Mouse (Mus musculus) testis, adult 2 months (tissue): ENCODE results near the gene Tm6sf1.

Source experiments
- CTCF ChIP-seq: fragments of 200-500 bp; IDR thresholded peaks from 2 replicates; pipeline ENCODE4 v1.5.1; 2012; ENCODE audit warnings: low read depth, mild to moderate bottlenecking, inconsistent platforms, low read length, moderate library complexity; ENCODE audit not compliant: control insufficient read depth, insufficient read depth, insufficient replicate concordance
- POLR2A ChIP-seq: fragments of 200-500 bp; IDR thresholded peaks from 2 replicates; pipeline ENCODE4 v1.6.1; 2012; ENCODE audit warnings: low read depth, mild to moderate bottlenecking, inconsistent platforms, low read length, moderate library complexity; ENCODE audit not compliant: control insufficient read depth

GRCm38 (mm10) chr7:81839746-81840145 lies 19.1 kb upstream of the Tm6sf1 start:
- TF ChIP-seq CTCF (no peak), POLR2A (no peak)
